Mouse (Mus musculus): ENCODE data around the gene Gm2431.

DNA sequence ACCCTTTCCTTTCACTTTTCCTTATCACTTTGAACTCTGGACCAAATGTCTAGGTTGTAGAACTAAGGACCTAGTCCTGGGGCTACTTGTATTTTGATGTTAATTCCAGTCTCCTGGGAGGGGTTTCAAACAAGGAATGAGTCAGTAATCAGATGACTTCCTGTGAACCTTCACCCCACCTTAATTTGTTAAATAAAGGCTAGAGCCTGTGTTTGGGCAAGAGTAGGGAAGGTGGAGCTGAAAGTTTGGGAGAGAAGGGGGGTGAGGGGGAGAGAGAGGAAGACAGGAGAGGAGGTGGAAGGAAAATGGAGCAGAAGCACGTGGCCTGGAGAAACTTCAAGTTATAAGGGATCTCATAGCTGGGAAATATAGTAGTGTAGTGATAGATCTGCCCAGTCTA lies 26.6 kb downstream of the Gm2431 start:
- TF ChIP-seq CTCF (IDR thresholded peaks at IDR 0.05; ENCODE audit: low read depth, low read length) = no peak
- TF ChIP-seq POLR2A (IDR thresholded peaks at IDR 0.05; ENCODE audit: borderline replicate concordance, low read depth, low read length) = no peak

Measured in bone marrow macrophage, adult 2 months (primary cell).